Mouse (Mus musculus) kidney, postnatal 0 days (tissue): ENCODE measurements around the gene Myo18b. TPM values are rescaled to one million over a fixed set of nuclear protein-coding genes. Genes with fewer than 3 reads are reported as not detected.

Experiments used
- ATAC-seq: fragments of 200-750 bp; cut with Nextera tagmentation; replicated peaks from 2 replicates; pipeline ENCODE4 v1.8.0; 2017; ENCODE audit warnings: low read depth, moderate number of reproducible peaks, moderate TSS enrichment, moderate library complexity; ENCODE audit not compliant: low FRiP score
- DNase-seq: peaks from one replicate; pipeline ENCODE4 v3.0.0-alpha.2; 2016; ENCODE audit warnings: low spot score
- H3K27ac ChIP-seq: fragments of 300-500 bp; sonication (generic); 2 replicates; pipeline ENCODE4 v1.5.1; 2014; ENCODE audit warnings: mild to moderate bottlenecking
- H3K27me3 ChIP-seq: fragments of 300-500 bp; sonication (generic); 2 replicates; pipeline ENCODE4 v1.6.1; 2014; ENCODE audit warnings: low read length, mixed read lengths; ENCODE audit not compliant: insufficient read depth
- H3K36me3 ChIP-seq: fragments of 300-500 bp; sonication (generic); 2 replicates; pipeline ENCODE4 v1.6.1; 2014; ENCODE audit warnings: low read length, mixed read lengths; ENCODE audit not compliant: insufficient read depth
- H3K4me1 ChIP-seq: fragments of 300-500 bp; sonication (generic); replicated peaks from 2 replicates; pipeline ENCODE4 v1.6.1; 2014; ENCODE audit warnings: antibody characterized with exemption, low read length, mixed read lengths; ENCODE audit not compliant: insufficient read depth
- H3K4me2 ChIP-seq: fragments of 300-500 bp; sonication (generic); 2 replicates; pipeline ENCODE4 v1.6.1; 2014; ENCODE audit warnings: mild to moderate bottlenecking, low read length, moderate library complexity, mixed read lengths
- H3K4me3 ChIP-seq: fragments of 300-500 bp; sonication (generic); replicated peaks from 2 replicates; pipeline ENCODE4 v1.5.1; 2014; ENCODE audit warnings: low read depth, low read length
- H3K9ac ChIP-seq: fragments of 300-500 bp; sonication (generic); 2 replicates; pipeline ENCODE4 v1.6.1; 2014; ENCODE audit warnings: low read depth, low read length
- H3K9me3 ChIP-seq: fragments of 300-500 bp; sonication (generic); replicated peaks from 2 replicates; pipeline ENCODE4 v1.6.1; 2016; ENCODE audit warnings: low read length, inconsistent platforms, mixed read lengths
- CTCF ChIP-seq: IDR thresholded peaks from 2 replicates; pipeline ENCODE4 v1.5.1; 2016; ENCODE audit warnings: antibody characterized with exemption, low read depth, mild to moderate bottlenecking, moderate library complexity
- WGBS: fragments of 180-500 bp; shearing (Covaris S2); extraction: QIAGEN DNeasy Blood & Tissue Kit; methylation state at CpG from one replicate; pipeline ENCODE4 v1.1.7; 2014; 5-methylcytosine and 5-hydroxymethylcytosine counted together
- polyA plus RNA-seq: library from polyadenylated mRNA; unstranded; fragments of >200 nt; fragmentation: Nextera tagmentation; extraction: Ambion mirVana; gene quantifications from 2 replicates; pipeline ENCODE4 v1.2.1, GENCODE M21; 2015

Myo18b gene
- polyA plus RNA-seq, 1 experiment from 2014 or later, result 0.13 TPM

DNA sequence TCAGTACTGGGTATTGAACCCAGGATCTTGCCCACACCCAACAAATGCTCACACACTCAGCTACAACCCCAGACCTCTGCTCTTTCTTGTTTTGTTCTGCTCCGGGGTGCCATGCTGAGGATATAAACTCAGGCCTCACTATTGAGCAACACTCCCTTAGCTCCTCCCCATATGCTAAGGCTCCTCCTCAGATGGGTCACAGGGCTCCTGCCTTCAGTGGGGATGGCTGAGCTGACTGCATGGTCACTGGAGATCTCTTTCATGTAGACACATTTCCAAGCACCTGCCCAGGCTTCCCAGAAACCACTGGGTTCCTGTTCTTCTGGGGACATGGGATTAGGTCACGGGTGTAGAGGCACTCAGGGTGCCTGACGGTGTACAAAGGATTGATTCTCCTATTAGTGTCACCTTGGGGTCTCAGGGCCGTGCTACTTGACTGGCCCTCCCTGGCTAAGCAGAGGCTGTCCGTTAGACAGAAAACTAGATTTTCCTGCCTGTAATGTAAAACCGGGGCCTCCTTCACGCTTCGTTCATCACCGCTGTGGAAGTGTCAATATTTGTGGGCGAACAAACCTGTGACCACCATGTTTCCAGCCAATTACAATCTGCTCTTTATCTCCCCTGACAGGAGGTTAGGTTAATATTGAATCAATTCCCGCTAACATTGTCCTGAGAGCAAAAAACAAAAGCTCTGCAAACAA is 127.0 kb downstream of the Myo18b start:
- no peaks in the 10 kb centered on the region for H3K36me3 ChIP-seq
- H3K9ac ChIP-seq, result no peak overlapping the region
- H3K4me2 ChIP-seq, result no peak overlapping the region
- 23% methylated on average over 11 of the region's 11 CpGs for WGBS
- H3K9me3 ChIP-seq, result no peaks in the 10 kb centered on the region
- no peak for TF ChIP-seq CTCF
- no peak; the same call in 1 of the 2 replicates for ATAC-seq
- no peak overlapping the region for H3K4me3 ChIP-seq
- H3K27ac ChIP-seq, result no peak overlapping the region
- H3K4me1 ChIP-seq, result no peaks in the 10 kb centered on the region
- peak; percentile 61 for DNase-seq
- 0 out of 2 replicates have a peak, but pooled peaks cover 3% of the 10 kb centered on the region for H3K27me3 ChIP-seq

DNA sequence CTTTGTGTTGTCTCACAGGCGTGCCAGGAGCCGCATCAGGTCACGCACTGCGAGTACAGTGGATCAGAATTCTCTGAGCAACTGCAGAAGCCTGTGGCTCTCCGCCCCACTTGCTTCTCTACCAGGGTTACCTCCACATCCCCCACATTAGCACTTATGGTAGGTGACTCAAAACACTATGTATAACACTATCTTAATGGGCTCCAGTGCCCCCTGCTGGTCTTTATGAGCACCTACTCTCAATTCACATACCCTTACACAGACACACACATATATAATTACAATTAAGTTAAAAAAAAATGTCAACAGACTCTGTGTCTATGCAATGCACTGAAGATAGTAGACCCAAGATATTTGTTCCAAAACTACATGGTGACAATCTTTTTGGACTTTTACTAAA is 127.6 kb downstream of the Myo18b start:
- H3K9ac ChIP-seq, result no peak overlapping the region
- no peak overlapping the region for H3K4me2 ChIP-seq
- TF ChIP-seq CTCF, result 0 out of 2 replicates have a peak, but pooled peaks have one; percentile 14
- H3K4me3 ChIP-seq, result no peak overlapping the region
- H3K36me3 ChIP-seq, result no peaks in the 10 kb centered on the region
- no peaks in the 10 kb centered on the region for H3K9me3 ChIP-seq
- WGBS, result 87% methylated on average over 5 of the region's 5 CpGs
- no peaks in the 10 kb centered on the region for H3K4me1 ChIP-seq
- DNase-seq (no peak), ATAC-seq (no peak)
- no peak overlapping the region for H3K27ac ChIP-seq
- 0 out of 2 replicates have a peak, but pooled peaks cover 3% of the 10 kb centered on the region for H3K27me3 ChIP-seq

DNA sequence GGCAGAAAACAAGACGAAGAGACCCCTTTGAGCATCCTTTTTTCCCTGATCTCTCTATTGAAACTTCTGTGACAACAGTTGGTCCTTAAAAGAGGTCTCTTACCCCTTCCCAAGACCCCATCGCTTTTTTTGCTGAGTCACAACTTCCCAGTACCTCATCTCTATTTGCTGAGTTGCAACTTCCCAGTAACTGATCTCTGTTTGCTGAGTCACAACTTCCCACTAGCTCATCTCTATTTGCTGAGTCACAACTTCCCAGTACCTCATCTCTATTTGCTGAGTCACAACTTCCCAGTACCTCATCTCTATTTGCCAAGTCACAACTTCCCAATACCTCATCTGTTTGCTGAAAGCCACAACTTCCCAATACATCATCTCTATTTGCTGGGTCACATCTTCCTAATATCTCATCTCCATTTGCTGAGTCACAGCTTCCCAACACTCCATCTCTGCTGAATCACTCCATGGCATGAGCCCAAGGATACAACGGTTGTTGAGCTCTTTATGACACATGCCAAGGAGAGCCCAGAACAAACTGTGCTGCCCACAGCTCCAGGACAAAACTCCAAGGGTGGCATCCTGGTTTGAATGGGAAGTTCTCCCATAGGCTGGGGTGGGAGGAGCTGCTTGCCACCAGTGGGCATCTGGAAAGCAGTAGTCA is 134.6 kb downstream of the Myo18b start:
- H3K27me3 ChIP-seq, result no peaks in the 10 kb centered on the region
- no peak for ATAC-seq
- no peak for TF ChIP-seq CTCF
- H3K9ac ChIP-seq, result no peak overlapping the region
- WGBS, result 69% methylated on average over 3 of the region's 3 CpGs
- no peaks in the 10 kb centered on the region for H3K9me3 ChIP-seq
- H3K4me2 ChIP-seq, result no peak overlapping the region
- no peak overlapping the region for H3K27ac ChIP-seq
- no peaks in the 10 kb centered on the region for H3K4me1 ChIP-seq
- DNase-seq, result no peak
- H3K4me3 ChIP-seq, result no peak overlapping the region
- H3K36me3 ChIP-seq, result no peaks in the 10 kb centered on the region

DNA sequence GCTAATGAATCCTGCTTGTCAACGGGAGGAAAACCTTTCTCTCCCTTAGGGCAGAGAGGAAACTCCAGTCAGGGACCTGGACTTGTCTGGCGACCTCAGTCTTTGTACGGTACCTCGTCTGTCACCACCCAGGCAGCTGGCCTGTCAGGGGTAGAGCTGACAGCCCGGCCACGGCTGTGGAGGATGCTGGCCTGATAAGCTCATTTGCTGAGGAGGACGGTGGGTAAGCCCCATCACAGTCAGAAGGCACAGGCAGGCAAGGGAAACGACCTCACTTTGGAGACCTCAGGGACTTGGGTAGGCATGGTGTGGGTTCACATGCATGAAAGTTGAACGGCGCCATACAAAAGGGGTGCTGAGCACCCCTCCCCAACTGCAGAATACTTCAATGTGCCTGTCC is 140.6 kb downstream of the Myo18b start:
- no peak for ATAC-seq
- WGBS, result 21% methylated on average over 10 of the region's 10 CpGs
- Histone ChIP-seq H3K27me3 (no peaks in the 10 kb centered on the region), H3K9me3 (no peaks in the 10 kb centered on the region), H3K36me3 (no peaks in the 10 kb centered on the region), H3K27ac (no peak overlapping the region), H3K4me3 (no peak overlapping the region), H3K4me2 (no peak overlapping the region), H3K4me1 (no peaks in the 10 kb centered on the region), H3K9ac (no peak overlapping the region)
- no peak for TF ChIP-seq CTCF
- DNase-seq, result no peak

DNA sequence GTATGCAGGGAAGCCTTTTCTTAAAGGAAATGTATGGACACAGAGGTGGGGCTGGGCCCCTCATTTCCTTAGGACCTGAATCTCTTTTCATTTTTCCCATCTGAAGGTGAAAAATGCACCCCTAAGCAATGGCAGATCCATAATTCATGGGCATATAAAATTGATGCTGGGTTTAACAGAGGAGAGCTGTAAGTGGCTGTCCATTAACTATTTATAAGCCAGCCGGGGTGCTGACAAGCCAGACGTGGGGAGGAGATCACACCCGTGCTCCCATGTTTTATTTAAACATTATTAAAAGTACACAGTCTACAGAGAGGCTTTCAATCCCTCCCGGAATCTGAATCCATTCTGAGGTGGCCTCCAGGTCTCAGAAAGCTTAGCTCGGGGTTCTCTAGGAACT is 146.5 kb downstream of the Myo18b start:
- Histone ChIP-seq H3K4me1 (no peaks in the 10 kb centered on the region), H3K4me2 (no peak overlapping the region), H3K4me3 (no peak overlapping the region), H3K36me3 (no peaks in the 10 kb centered on the region), H3K27me3 (no peaks in the 10 kb centered on the region), H3K9ac (no peak overlapping the region), H3K27ac (no peak overlapping the region), H3K9me3 (no peaks in the 10 kb centered on the region)
- TF ChIP-seq CTCF, result no peak
- WGBS, result 45% methylated on average over 5 of the region's 5 CpGs
- DNase-seq, result no peak
- ATAC-seq, result no peak

DNA sequence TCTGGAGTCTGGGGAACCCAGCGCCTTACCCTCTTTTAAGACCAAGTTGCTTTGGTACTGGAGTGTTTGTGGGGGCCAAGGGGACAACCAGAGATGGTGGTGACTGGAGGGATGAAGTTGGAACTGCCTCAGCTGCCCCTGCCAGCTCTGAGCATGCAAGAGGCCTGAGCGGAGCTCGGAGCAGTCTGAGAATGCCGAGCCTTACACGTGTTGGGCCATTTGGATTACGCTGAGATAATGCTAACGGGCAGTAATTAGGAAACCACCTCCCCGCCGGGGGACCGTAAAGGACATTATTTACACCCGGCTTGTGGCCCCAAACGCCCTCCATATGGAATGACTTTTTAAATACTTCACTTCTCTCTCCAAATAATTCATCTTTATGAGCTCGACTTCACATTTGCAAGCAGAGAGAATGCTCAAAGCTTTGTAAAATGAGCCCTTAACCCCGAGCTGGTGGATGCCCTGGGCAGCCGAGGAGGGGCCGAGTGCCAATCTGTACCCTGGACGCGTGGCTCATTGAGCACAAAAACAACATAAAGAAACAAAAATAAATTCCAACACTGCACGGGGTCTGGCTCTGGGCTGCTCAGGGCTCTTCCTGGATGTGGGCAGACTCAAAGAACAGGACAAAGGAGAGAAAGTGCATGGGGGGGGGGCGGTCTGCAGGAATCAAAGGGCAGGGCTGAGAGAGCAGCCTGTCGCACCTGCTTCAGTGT is 148.0 kb downstream of the Myo18b start:
- no peak for ATAC-seq
- no peak for TF ChIP-seq CTCF

More for the DNA sequence above, 148.0 kb downstream of the Myo18b start:
- no peak overlapping the region for H3K27ac ChIP-seq
- H3K9me3 ChIP-seq, result no peaks in the 10 kb centered on the region
- no peak overlapping the region for H3K4me2 ChIP-seq
- H3K9ac ChIP-seq, result no peak overlapping the region
- H3K36me3 ChIP-seq, result no peaks in the 10 kb centered on the region
- 6% methylated on average over 21 of the region's 21 CpGs for WGBS
- H3K27me3 ChIP-seq, result no peaks in the 10 kb centered on the region
- H3K4me1 ChIP-seq, result no peaks in the 10 kb centered on the region
- no peak overlapping the region for H3K4me3 ChIP-seq
- peak; percentile 71 for DNase-seq
